Comparison of ENCODE assay signal across 18 mouse cellular contexts in the genomic region with DNA sequence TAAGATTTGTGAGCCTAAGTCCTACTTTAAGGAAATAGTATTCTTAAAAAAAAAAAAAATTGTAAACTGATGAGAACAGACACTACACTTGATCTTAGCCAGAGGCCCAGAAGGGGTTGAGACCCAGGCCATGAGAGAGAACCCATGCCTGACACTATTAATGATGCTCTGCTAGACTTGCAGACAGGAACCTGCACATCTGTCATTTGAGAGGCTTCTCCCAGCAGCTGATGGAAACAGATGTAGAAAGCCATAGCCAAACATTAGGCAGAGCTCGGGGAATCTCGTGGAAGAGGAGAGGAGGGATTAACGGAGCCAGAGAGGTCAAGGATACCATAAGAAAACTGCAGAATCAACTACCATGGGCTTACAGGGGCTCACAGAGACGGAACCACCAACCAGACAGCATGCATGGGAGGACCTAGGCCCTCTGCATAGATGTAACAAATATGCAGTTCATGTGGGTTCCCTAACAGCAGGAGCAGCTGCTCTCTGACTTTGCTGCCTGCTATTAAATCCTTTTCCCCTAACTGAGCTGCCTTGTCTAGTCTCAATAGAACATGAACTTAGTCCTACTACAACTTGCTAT. TPM values are rescaled to one million over a fixed set of nuclear protein-coding genes. Genes with fewer than 3 reads are reported as not detected.
DNase-seq lines count a peak whose midpoint lies in the region; ATAC-seq and TF ChIP-seq lines count a peak whose summit lies in the region.
"Had no signal": no experiment of that assay in that cellular context is flagged by ENCODE, and none has a peak within 500 bp of the region (broad histone marks: within the 10 kb centered on the region; RNA-seq: fewer than 3 reads in every experiment).

No protein-coding gene starts in this region.

- H3K27me3 ChIP-seq in intestine, embryonic 15.5 days (replicated peaks), result no peaks in the 10 kb centered on the region
- H3K27me3 ChIP-seq: embryonic facial prominence, embryonic 13.5 days; neural tube, embryonic 15.5 days; Patski had no signal

- H3K4me1 ChIP-seq in intestine, embryonic 15.5 days (replicated peaks), result peaks cover 5% of the 10 kb centered on the region; the same call in 1 of the 2 replicates
- H3K4me1 ChIP-seq: neural tube, embryonic 15.5 days had no signal

- H3K4me2 ChIP-seq in intestine, embryonic 15.5 days (replicated peaks), result no peak overlapping the region
- H3K4me2 ChIP-seq: embryonic facial prominence, embryonic 13.5 days; neural tube, embryonic 15.5 days had no signal

- no peak for DNase-seq in layer of hippocampus, adult 2 months (ENCODE audit: low spot score in 2 of 2)
- no peak for DNase-seq in layer of hippocampus, postnatal 14 days (ENCODE audit: low spot score in 2 of 2)
- peak; percentile 33 for DNase-seq in embryo, embryonic 10.5 days (ENCODE audit: low spot score)
- peak; percentile 28 for DNase-seq in retina, postnatal 1 day
- DNase-seq in adipocyte (ENCODE audit: low spot score), result no peak
- DNase-seq in cerebellum, adult 18-20 months, result no peak
- DNase-seq: adrenal gland, postnatal 10 days; cerebellum, postnatal 25 days; kidney, postnatal 10 days; midbrain, embryonic 14.5 days had no signal

- H3K27ac ChIP-seq in layer of hippocampus, adult 2 months, result peak overlapping the region; percentile 59; the same call in 1 of the 2 replicates
- H3K27ac ChIP-seq in intestine, embryonic 15.5 days, result no peak overlapping the region
- H3K27ac ChIP-seq: embryonic facial prominence, embryonic 13.5 days; hindbrain, embryonic 10.5 days; liver, embryonic 14.5 days; neural tube, embryonic 15.5 days had no signal

- peak; percentile 52; the same call in 1 of the 2 replicates for ATAC-seq in intestine, embryonic 15.5 days
- ATAC-seq: forebrain, embryonic 16.5 days; Patski had no signal

- no peaks in the 10 kb centered on the region for H3K36me3 ChIP-seq in intestine, embryonic 15.5 days
- H3K36me3 ChIP-seq: hindbrain, embryonic 10.5 days; neural tube, embryonic 15.5 days had no signal

- WGBS in intestine, embryonic 15.5 days, result 25% methylated on average over 4 of the region's 4 CpGs

- H3K9ac ChIP-seq in intestine, embryonic 15.5 days, result no peak overlapping the region
- H3K9ac ChIP-seq: embryonic facial prominence, embryonic 13.5 days; liver, embryonic 14.5 days; neural tube, embryonic 15.5 days had no signal

- H3K9me3 ChIP-seq in intestine, embryonic 15.5 days, result no peaks in the 10 kb centered on the region
- H3K9me3 ChIP-seq: embryonic facial prominence, embryonic 13.5 days; hindbrain, embryonic 10.5 days; neural tube, embryonic 15.5 days had no signal

- H3K4me3 ChIP-seq in layer of hippocampus, adult 2 months, result no peak overlapping the region
- H3K4me3 ChIP-seq in intestine, embryonic 15.5 days (replicated peaks), result no peak overlapping the region
- H3K4me3 ChIP-seq: embryonic facial prominence, embryonic 13.5 days; hindbrain, embryonic 10.5 days; myocyte; neural tube, embryonic 15.5 days had no signal

- no peak for TF ChIP-seq CTCF in layer of hippocampus, adult 2 months (conservative IDR thresholded peaks at IDR 0.05)

RNA-seq across cellular contexts. Expression of gene Stim2, which starts 50.9 kb away (rescaled TPM):
- 100 to 1,000 TPM; 168 to 172 TPM for total RNA-seq in layer of hippocampus, adult 2 months (2021)
- 100 to 1,000 TPM; 103 to 108 TPM for total RNA-seq in layer of hippocampus, postnatal 14 days (2021)
- polyA plus RNA-seq in intestine, embryonic 15.5 days (2015; fragmentation: Nextera tagmentation; extraction: Ambion mirVana), result 16.1 and 17.8 TPM in 2 replicates

Comparison
In these comparisons a context has a peak if more than half of its experiments do, and no peak if none do; other contexts are left out.
1. DNase-seq: peak in embryo, embryonic 10.5 days (single experiment) and retina, postnatal 1 day (single experiment); none in layer of hippocampus, adult 2 months (0 of 2), layer of hippocampus, postnatal 14 days (0 of 2), adipocyte (single experiment) and cerebellum, adult 18-20 months (0 of 2).